Mouse (Mus musculus) limb, embryonic 13.5 days (tissue): ENCODE data around the gene Bco2. TPM values are rescaled to one million over a fixed set of nuclear protein-coding genes. Genes with fewer than 3 reads are reported as not detected.

Experiments used
- ATAC-seq: fragments of 200-750 bp; cut with Nextera tagmentation; 2 replicates; pipeline ENCODE4 v1.8.0; 2017; ENCODE audit warnings: low read depth, moderate number of reproducible peaks, moderate TSS enrichment; ENCODE audit not compliant: low FRiP score
- H3K27ac ChIP-seq: fragments of 300-500 bp; sonication (generic); 2 replicates; pipeline ENCODE4 v1.5.1; 2015; ENCODE audit warnings: inconsistent platforms, mild to moderate bottlenecking, moderate library complexity
- H3K27me3 ChIP-seq: fragments of 300-500 bp; sonication (generic); 2 replicates; pipeline ENCODE4 v1.6.1; 2015; ENCODE audit warnings: mild to moderate bottlenecking, inconsistent platforms
- H3K36me3 ChIP-seq: fragments of 300-500 bp; sonication (generic); 2 replicates; pipeline ENCODE4 v1.6.1; 2015; ENCODE audit warnings: inconsistent platforms, mild to moderate bottlenecking, moderate library complexity
- H3K4me1 ChIP-seq: fragments of 300-500 bp; sonication (generic); 2 replicates; pipeline ENCODE4 v1.6.1; 2015; ENCODE audit warnings: inconsistent platforms
- H3K4me2 ChIP-seq: fragments of 300-500 bp; sonication (generic); replicated peaks from 2 replicates; pipeline ENCODE4 v1.6.1; 2015; ENCODE audit warnings: inconsistent platforms, mild to moderate bottlenecking, moderate library complexity
- H3K4me3 ChIP-seq: fragments of 300-500 bp; sonication (generic); 2 replicates; pipeline ENCODE4 v1.5.1; 2015; ENCODE audit warnings: moderate library complexity, mild to moderate bottlenecking, inconsistent platforms
- H3K9ac ChIP-seq: fragments of 300-500 bp; sonication (generic); 2 replicates; pipeline ENCODE4 v1.6.1; 2015; ENCODE audit warnings: mild to moderate bottlenecking, inconsistent platforms
- H3K9me3 ChIP-seq: fragments of 300-500 bp; sonication (generic); 2 replicates; pipeline ENCODE4 v1.6.1; 2016; ENCODE audit warnings: inconsistent platforms
- WGBS: fragments of 180-500 bp; shearing (Covaris S2); methylation state at CpG from one replicate; pipeline ENCODE4 v1.1.7; 2015; 5-methylcytosine and 5-hydroxymethylcytosine counted together
- polyA plus RNA-seq: library from polyadenylated mRNA; unstranded; fragments of >200 nt; fragmentation: Nextera tagmentation; extraction: Ambion mirVana; gene quantifications from 2 replicates; pipeline ENCODE4 v1.2.1, GENCODE M21; 2015

Gene Bco2
- polyA plus RNA-seq, 1 experiment from 2014 or later = 0.15 TPM

DNA sequence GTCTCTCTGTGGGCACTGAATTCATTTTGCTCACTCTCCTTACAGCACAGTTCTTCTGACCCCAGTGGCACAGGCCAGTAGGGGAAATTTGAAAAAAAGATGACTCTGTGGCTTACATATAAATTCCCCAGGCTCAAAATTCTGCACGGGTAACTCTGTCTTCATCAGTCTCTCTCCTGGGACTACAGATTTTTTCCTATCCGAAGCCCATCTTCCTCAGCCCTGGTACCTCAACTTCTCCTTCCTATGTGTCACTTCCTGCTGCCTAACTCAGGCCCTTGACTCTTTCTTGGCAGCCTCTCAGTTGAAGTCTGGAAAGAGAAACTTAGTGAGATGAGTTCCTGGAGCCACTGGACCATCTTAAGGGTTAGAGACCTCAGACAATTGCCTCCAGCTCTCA is 1.4 kb downstream of the Bco2 start:
- Histone ChIP-seq H3K27me3 (no peaks in the 10 kb centered on the region), H3K4me3 (no peak overlapping the region), H3K4me1 (0 out of 2 replicates have a peak, but pooled peaks cover 5% of the 10 kb centered on the region), H3K36me3 (no peaks in the 10 kb centered on the region), H3K27ac (no peak overlapping the region), H3K4me2 (no peak overlapping the region), H3K9me3 (no peaks in the 10 kb centered on the region), H3K9ac (no peak overlapping the region)
- 70% methylated on average over 2 of the region's 2 CpGs for WGBS
- ATAC-seq = no peak

- H3K27me3 ChIP-seq = no peaks in the 10 kb centered on the region
Measured at GRCm38 (mm10) chr9:50552206-50552605, 2.8 kb downstream of the Bco2 start.

DNA sequence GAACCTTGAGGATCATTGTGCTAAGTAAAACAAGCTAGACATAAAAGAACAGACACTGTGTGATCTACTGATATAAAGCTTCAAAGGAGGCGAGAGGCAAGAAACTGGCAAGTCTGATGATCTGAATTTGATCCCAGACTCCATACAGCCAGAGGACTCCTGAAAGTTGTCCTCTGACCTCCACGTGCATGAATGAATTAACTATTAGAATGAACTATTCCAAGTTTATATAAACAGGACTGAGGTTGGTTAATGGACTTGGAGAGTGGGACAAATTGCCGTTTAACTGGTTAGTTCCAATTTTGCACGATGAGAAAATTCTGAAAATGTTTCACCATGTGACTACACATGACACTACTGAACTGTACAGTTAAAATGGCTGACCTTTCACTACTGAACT is 6.0 kb downstream of the Bco2 start:
- H3K4me1 ChIP-seq = no peaks in the 10 kb centered on the region
- no peaks in the 10 kb centered on the region for H3K36me3 ChIP-seq
- no peak for ATAC-seq
- H3K9me3 ChIP-seq = no peaks in the 10 kb centered on the region
- no peak overlapping the region for H3K4me2 ChIP-seq
- H3K27me3 ChIP-seq = no peaks in the 10 kb centered on the region
- no peak overlapping the region for H3K27ac ChIP-seq
- no peak overlapping the region for H3K4me3 ChIP-seq
- WGBS = 88% methylated on average over 4 of the region's 4 CpGs
- H3K9ac ChIP-seq = no peak overlapping the region

More at GRCm38 (mm10) chr9:50552206-50552605, 2.8 kb downstream of the Bco2 start:
- no peaks in the 10 kb centered on the region for H3K36me3 ChIP-seq
- no peaks in the 10 kb centered on the region for H3K9me3 ChIP-seq
- no peak overlapping the region for H3K9ac ChIP-seq
- H3K4me3 ChIP-seq = no peak overlapping the region
- no peak overlapping the region for H3K4me2 ChIP-seq
- ATAC-seq = no peak
- WGBS = 75% methylated on average over 5 of the region's 5 CpGs
- H3K4me1 ChIP-seq = 0 out of 2 replicates have a peak, but pooled peaks cover 5% of the 10 kb centered on the region
- H3K27ac ChIP-seq = no peak overlapping the region

GRCm38 (mm10) chr9:50547859-50548478 is 7.0 kb downstream of the Bco2 start:
- Histone ChIP-seq H3K36me3 (no peaks in the 10 kb centered on the region), H3K4me1 (no peaks in the 10 kb centered on the region), H3K4me3 (no peak overlapping the region), H3K9me3 (no peaks in the 10 kb centered on the region), H3K9ac (no peak overlapping the region), H3K27ac (no peak overlapping the region), H3K27me3 (no peaks in the 10 kb centered on the region), H3K4me2 (no peak overlapping the region)
- 26% methylated on average over 5 of the region's 5 CpGs for WGBS
- ATAC-seq = no peak

- no peak for ATAC-seq
- 67% methylated on average over 9 of the region's 9 CpGs for WGBS
- Histone ChIP-seq H3K27me3 (no peaks in the 10 kb centered on the region), H3K36me3 (no peaks in the 10 kb centered on the region), H3K4me1 (0 out of 2 replicates have a peak, but pooled peaks cover 4% of the 10 kb centered on the region), H3K27ac (no peak overlapping the region), H3K4me2 (no peak overlapping the region), H3K4me3 (no peak overlapping the region), H3K9ac (no peak overlapping the region), H3K9me3 (no peaks in the 10 kb centered on the region)
Measured at GRCm38 (mm10) chr9:50542401-50542800, 12.6 kb downstream of the Bco2 start.

- H3K36me3 ChIP-seq = no peaks in the 10 kb centered on the region
Measured at GRCm38 (mm10) chr9:50540170-50540569, 14.8 kb downstream of the Bco2 start.

GRCm38 (mm10) chr9:50537295-50537694 is 17.7 kb downstream of the Bco2 start:
- Histone ChIP-seq H3K4me3 (no peak overlapping the region), H3K9me3 (no peaks in the 10 kb centered on the region), H3K27ac (no peak overlapping the region), H3K27me3 (no peaks in the 10 kb centered on the region), H3K4me2 (no peak overlapping the region), H3K36me3 (no peaks in the 10 kb centered on the region), H3K4me1 (0 out of 2 replicates have a peak, but pooled peaks cover under 1% of the 10 kb centered on the region), H3K9ac (no peak overlapping the region)
- WGBS = 56% methylated on average over 4 of the region's 4 CpGs
- ATAC-seq = no peak

More at GRCm38 (mm10) chr9:50540170-50540569, 14.8 kb downstream of the Bco2 start:
- Histone ChIP-seq H3K4me3 (no peak overlapping the region), H3K4me2 (no peak overlapping the region), H3K27me3 (no peaks in the 10 kb centered on the region), H3K9me3 (no peaks in the 10 kb centered on the region), H3K4me1 (0 out of 2 replicates have a peak, but pooled peaks cover 4% of the 10 kb centered on the region), H3K27ac (no peak overlapping the region), H3K9ac (no peak overlapping the region)
- ATAC-seq = no peak
- 61% methylated on average over 7 of the region's 7 CpGs for WGBS

GRCm38 (mm10) chr9:50536603-50537135 is 18.3 kb downstream of the Bco2 start:
- H3K4me2 ChIP-seq = no peak overlapping the region
- H3K4me1 ChIP-seq = no peaks in the 10 kb centered on the region
- no peak overlapping the region for H3K9ac ChIP-seq
- H3K36me3 ChIP-seq = no peaks in the 10 kb centered on the region
- H3K4me3 ChIP-seq = no peak overlapping the region
- no peak for ATAC-seq
- no peaks in the 10 kb centered on the region for H3K9me3 ChIP-seq
- H3K27me3 ChIP-seq = no peaks in the 10 kb centered on the region
- no peak overlapping the region for H3K27ac ChIP-seq
- WGBS = 82% methylated on average over 7 of the region's 7 CpGs

DNA sequence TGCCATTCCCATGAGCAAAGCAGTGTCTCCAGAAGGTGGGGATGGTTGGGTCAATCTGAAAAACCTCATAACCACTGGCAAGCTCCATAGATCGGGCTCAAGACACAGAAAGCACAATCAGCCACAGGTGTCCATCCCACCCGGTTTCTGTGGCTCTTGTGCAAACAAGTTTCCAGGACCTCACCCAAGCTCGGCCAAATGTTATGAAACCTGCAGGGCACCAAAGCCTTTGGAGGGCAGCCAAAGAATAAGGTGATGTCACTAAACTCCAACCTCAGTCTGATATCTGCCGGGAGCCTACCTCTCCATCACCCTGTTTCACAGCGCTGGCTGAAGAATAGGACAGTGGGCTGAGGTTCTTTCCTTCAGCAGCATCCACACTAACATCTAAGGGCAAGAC is 19.1 kb downstream of the Bco2 start:
- Histone ChIP-seq H3K9me3 (no peaks in the 10 kb centered on the region), H3K4me1 (no peaks in the 10 kb centered on the region), H3K27me3 (no peaks in the 10 kb centered on the region), H3K27ac (no peak overlapping the region), H3K4me3 (no peak overlapping the region), H3K9ac (no peak overlapping the region), H3K4me2 (no peak overlapping the region), H3K36me3 (no peaks in the 10 kb centered on the region)
- no peak for ATAC-seq
- 69% methylated on average over 5 of the region's 5 CpGs for WGBS

DNA sequence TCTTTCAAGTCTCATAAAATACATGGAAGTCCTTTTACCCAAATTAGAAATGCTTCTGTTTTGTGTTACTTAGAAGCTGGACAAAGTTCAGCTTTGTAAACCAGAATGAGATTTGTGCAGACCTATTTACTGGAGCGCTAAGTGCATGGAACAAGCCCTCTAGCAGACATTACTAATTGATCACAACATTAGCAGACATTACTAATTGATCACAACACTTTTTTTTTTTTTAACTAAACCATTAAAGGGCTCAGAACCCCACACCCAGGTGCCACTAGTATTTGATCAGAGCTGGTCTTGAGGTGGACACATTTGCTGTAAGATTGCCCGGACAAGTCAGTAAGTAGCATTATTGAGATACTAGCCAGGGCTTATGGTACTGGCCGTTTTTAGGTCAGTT is 21.2 kb downstream of the Bco2 start:
- no peak for ATAC-seq
- Histone ChIP-seq H3K9ac (no peak overlapping the region), H3K4me2 (no peak overlapping the region), H3K4me1 (no peaks in the 10 kb centered on the region), H3K27ac (no peak overlapping the region), H3K4me3 (no peak overlapping the region), H3K27me3 (no peaks in the 10 kb centered on the region), H3K9me3 (no peaks in the 10 kb centered on the region), H3K36me3 (no peaks in the 10 kb centered on the region)
- 71% methylated on average over 3 of the region's 3 CpGs for WGBS

DNA sequence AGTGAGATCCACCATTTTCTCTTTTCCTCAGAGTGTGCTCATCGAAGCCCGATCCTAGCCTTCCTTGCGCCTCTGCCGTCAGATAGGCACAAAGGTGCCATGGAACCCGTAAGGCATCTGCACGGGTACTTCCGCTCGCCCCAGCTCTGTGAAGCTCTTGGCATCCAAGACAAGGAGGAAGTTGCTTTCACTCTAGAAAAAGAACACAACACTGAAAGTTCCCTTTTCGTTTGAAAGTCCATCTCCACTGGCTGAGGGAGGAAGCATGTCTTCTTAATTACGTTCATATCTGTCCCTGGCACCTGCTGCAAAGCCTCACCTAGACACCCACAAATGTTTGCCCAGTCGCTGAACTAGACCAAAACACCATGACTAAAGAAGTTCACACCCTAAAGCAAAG is 21.7 kb downstream of the Bco2 start:
- 80% methylated on average over 11 of the region's 11 CpGs for WGBS
- Histone ChIP-seq H3K4me2 (no peak overlapping the region), H3K36me3 (no peaks in the 10 kb centered on the region), H3K9ac (no peak overlapping the region), H3K4me1 (no peaks in the 10 kb centered on the region), H3K9me3 (no peaks in the 10 kb centered on the region), H3K27ac (no peak overlapping the region), H3K4me3 (no peak overlapping the region), H3K27me3 (no peaks in the 10 kb centered on the region)
- no peak for ATAC-seq

DNA sequence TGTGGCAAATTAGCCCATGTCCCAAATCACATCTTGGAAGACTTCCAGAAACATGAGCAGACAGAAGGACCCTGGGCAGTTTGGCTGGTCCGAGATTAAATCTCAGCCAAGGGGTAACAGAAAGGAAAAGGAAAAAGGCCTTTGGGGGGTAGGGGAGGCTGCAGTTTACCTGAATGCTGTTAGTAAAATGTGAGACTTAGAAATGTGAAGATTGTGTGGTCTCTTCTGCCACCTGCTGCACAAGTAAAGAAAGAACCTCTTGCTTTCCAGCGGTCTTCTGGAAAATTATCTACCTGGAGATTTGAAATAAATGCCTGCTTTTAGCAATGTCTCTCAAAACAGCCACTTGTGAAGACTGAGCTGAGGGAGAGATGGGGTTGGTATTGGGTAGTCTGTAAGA is 24.1 kb downstream of the Bco2 start:
- Histone ChIP-seq H3K36me3 (no peaks in the 10 kb centered on the region), H3K9ac (no peak overlapping the region), H3K9me3 (no peaks in the 10 kb centered on the region), H3K27ac (no peak overlapping the region), H3K4me1 (peaks cover 14% of the 10 kb centered on the region), H3K27me3 (no peaks in the 10 kb centered on the region), H3K4me3 (no peak overlapping the region), H3K4me2 (no peak overlapping the region)
- 28% methylated on average over 2 of the region's 2 CpGs for WGBS
- no peak for ATAC-seq
